17 mouse cellular contexts compared by ENCODE assay signal in genomic region chr4:22397003-22397402, GRCm38 (mm10). TPM values are rescaled to one million over a fixed set of nuclear protein-coding genes. Genes with fewer than 3 reads are reported as not detected.
A peak's percentile ranks its signal among the peaks of the same experiment; 100 is the strongest.
DNase-seq lines count a peak whose midpoint lies in the region; ATAC-seq lines count a peak whose summit lies in the region.
"Had no signal": no experiment of that assay in that cellular context is flagged by ENCODE, and none has a peak within 500 bp of the region (broad histone marks: within the 10 kb centered on the region; RNA-seq: fewer than 3 reads in every experiment).

No protein-coding gene starts in this region.

- H3K4me2 ChIP-seq in heart, embryonic 12.5 days, result no peak overlapping the region
- H3K4me2 ChIP-seq in kidney, embryonic 14.5 days (replicated peaks; ENCODE audit: low read depth, low read length), result no peak overlapping the region
- H3K4me2 ChIP-seq in midbrain, embryonic 13.5 days (replicated peaks), result no peak overlapping the region
- no peak overlapping the region for H3K4me2 ChIP-seq in midbrain, embryonic 16.5 days (ENCODE audit: low read length)
- H3K4me2 ChIP-seq: embryonic facial prominence, embryonic 12.5 days; forebrain, embryonic 15.5 days had no signal

- no peak overlapping the region for H3K4me3 ChIP-seq in heart, embryonic 12.5 days
- H3K4me3 ChIP-seq in kidney, embryonic 14.5 days (ENCODE audit: low read length), result no peak overlapping the region
- H3K4me3 ChIP-seq in midbrain, embryonic 13.5 days (replicated peaks), result no peak overlapping the region
- no peak overlapping the region for H3K4me3 ChIP-seq in midbrain, embryonic 16.5 days (ENCODE audit: low read depth, low read length)
- H3K4me3 ChIP-seq: embryonic facial prominence, embryonic 12.5 days; forebrain, embryonic 15.5 days had no signal

- H3K9ac ChIP-seq in heart, embryonic 12.5 days, result no peak overlapping the region
- no peak overlapping the region for H3K9ac ChIP-seq in kidney, embryonic 14.5 days (ENCODE audit: low read depth, low read length)
- H3K9ac ChIP-seq in midbrain, embryonic 13.5 days (replicated peaks), result no peak overlapping the region
- no peak overlapping the region for H3K9ac ChIP-seq in midbrain, embryonic 16.5 days (ENCODE audit: low read depth, low read length)
- H3K9ac ChIP-seq: embryonic facial prominence, embryonic 12.5 days; forebrain, embryonic 15.5 days had no signal

- H3K4me1 ChIP-seq in heart, embryonic 12.5 days (replicated peaks), result no peaks in the 10 kb centered on the region
- no peaks in the 10 kb centered on the region for H3K4me1 ChIP-seq in kidney, embryonic 14.5 days (ENCODE audit: control insufficient read depth, insufficient read depth, low read length)
- H3K4me1 ChIP-seq in midbrain, embryonic 13.5 days (replicated peaks), result peaks cover 14% of the 10 kb centered on the region
- H3K4me1 ChIP-seq in midbrain, embryonic 16.5 days (ENCODE audit: control insufficient read depth, insufficient read depth, low read length), result peaks cover 8% of the 10 kb centered on the region
- H3K4me1 ChIP-seq: embryonic facial prominence, embryonic 12.5 days had no signal

- 89% methylated on average over 5 of the region's 5 CpGs for WGBS in heart, embryonic 12.5 days
- 94% methylated on average over 5 of the region's 5 CpGs for WGBS in kidney, embryonic 14.5 days
- WGBS in midbrain, embryonic 13.5 days, result 97% methylated on average over 5 of the region's 5 CpGs
- WGBS in midbrain, embryonic 16.5 days, result 95% methylated on average over 5 of the region's 5 CpGs

- peaks cover 22% of the 10 kb centered on the region for H3K36me3 ChIP-seq in heart, embryonic 12.5 days
- H3K36me3 ChIP-seq in kidney, embryonic 14.5 days (ENCODE audit: control insufficient read depth, insufficient read depth, low read length), result no peaks in the 10 kb centered on the region
- H3K36me3 ChIP-seq in midbrain, embryonic 13.5 days, result peaks cover 19% of the 10 kb centered on the region
- H3K36me3 ChIP-seq in midbrain, embryonic 16.5 days (ENCODE audit: control insufficient read depth, insufficient read depth, low read length), result 0 out of 2 replicates have a peak, but pooled peaks cover 3% of the 10 kb centered on the region
- H3K36me3 ChIP-seq: embryonic facial prominence, embryonic 12.5 days had no signal

- no peaks in the 10 kb centered on the region for H3K27me3 ChIP-seq in heart, embryonic 12.5 days (replicated peaks)
- H3K27me3 ChIP-seq in kidney, embryonic 14.5 days (ENCODE audit: control insufficient read depth, insufficient read depth, low read length), result no peaks in the 10 kb centered on the region
- H3K27me3 ChIP-seq in midbrain, embryonic 13.5 days, result no peaks in the 10 kb centered on the region
- no peaks in the 10 kb centered on the region for H3K27me3 ChIP-seq in midbrain, embryonic 16.5 days (ENCODE audit: control insufficient read depth, insufficient read depth, low read depth, low read length)
- H3K27me3 ChIP-seq: embryonic facial prominence, embryonic 12.5 days; forebrain, embryonic 15.5 days had no signal

- ATAC-seq in heart, embryonic 12.5 days (ENCODE audit: insufficient number of reproducible peaks, low FRiP score), result peak; percentile 9; the same call in 1 of the 2 replicates
- peak; percentile 22; the same call in 1 of the 2 replicates for ATAC-seq in kidney, embryonic 14.5 days (ENCODE audit: low FRiP score, low TSS enrichment)
- ATAC-seq in midbrain, embryonic 13.5 days, result 0 out of 2 replicates have a peak, but pooled peaks have one; percentile 34
- ATAC-seq in midbrain, embryonic 16.5 days, result no peak
- ATAC-seq: CD4-positive, CD25-positive, alpha-beta regulatory T cell, adult 4 months; forebrain, embryonic 15.5 days had no signal

- intact Hi-C loops in heart, postnatal 25 days (cut with DNase I), result no loop called here

- DNase-seq in heart, postnatal 25 days (ENCODE audit: low spot score), result no peak
- no peak for DNase-seq in kidney, adult 18-20 months
- no peak for DNase-seq in Muller cell, postnatal 12 days (ENCODE audit: inconsistent ontology term)
- DNase-seq: adrenal gland, postnatal 14 days; B cell, adult 2 months; cerebellum, adult 9-10 months; gastrocnemius, postnatal 36 days; heart, adult 11 months; heart, postnatal 10 days had no signal

- H3K9me3 ChIP-seq in heart, embryonic 12.5 days (replicated peaks), result peaks cover 6% of the 10 kb centered on the region
- no peaks in the 10 kb centered on the region for H3K9me3 ChIP-seq in kidney, embryonic 14.5 days (ENCODE audit: control insufficient read depth, low read length)
- no peaks in the 10 kb centered on the region for H3K9me3 ChIP-seq in midbrain, embryonic 13.5 days
- H3K9me3 ChIP-seq in midbrain, embryonic 16.5 days (replicated peaks; ENCODE audit: control insufficient read depth, low read length, poor library complexity, severe bottlenecking), result no peaks in the 10 kb centered on the region
- H3K9me3 ChIP-seq: embryonic facial prominence, embryonic 12.5 days; forebrain, embryonic 15.5 days; G1E had no signal

- H3K27ac ChIP-seq in heart, embryonic 12.5 days (ENCODE audit: poor library complexity, severe bottlenecking), result no peak overlapping the region
- H3K27ac ChIP-seq in kidney, embryonic 14.5 days (ENCODE audit: low read depth, low read length), result no peak overlapping the region
- no peak overlapping the region for H3K27ac ChIP-seq in midbrain, embryonic 13.5 days
- H3K27ac ChIP-seq in midbrain, embryonic 16.5 days (ENCODE audit: low read length), result no peak overlapping the region
- H3K27ac ChIP-seq: embryonic facial prominence, embryonic 12.5 days; forebrain, embryonic 15.5 days had no signal

RNA-seq across cellular contexts. Expression of gene Fbxl4, which starts 39.7 kb away (rescaled TPM):
- polyA plus RNA-seq in heart, embryonic 12.5 days (2016; fragmentation: Nextera tagmentation; extraction: Ambion mirVana), result 12.5 and 14.3 TPM in 2 replicates
- total RNA-seq in heart, postnatal 25 days (2021), result 10 to 100 TPM in 1 of 2 experiments, 1 to 10 TPM in 1; 9.3 to 10.3 TPM
- polyA plus RNA-seq in kidney, embryonic 14.5 days (2014; fragmentation: Nextera tagmentation; extraction: Ambion mirVana), result 9.2 and 12.3 TPM in 2 replicates
- 12.7 and 13.9 TPM in 2 replicates for polyA plus RNA-seq in midbrain, embryonic 13.5 days (2015; fragmentation: Nextera tagmentation; extraction: Ambion mirVana)
- 15.8 and 17.3 TPM in 2 replicates for polyA plus RNA-seq in midbrain, embryonic 16.5 days (2015; fragmentation: Nextera tagmentation; extraction: Ambion mirVana)
